Mouse (Mus musculus) spleen, postnatal 4 days (tissue): Measurements from ENCODE around the gene Pan3.

Experiments used
- DNase-seq, 2 experiments: peaks; one replicate each; pipeline ENCODE4 v3.0.0; 2022; ENCODE audit warnings: low spot score in 2 of 2

Pan3 gene

GRCm38 (mm10) chr5:147484142-147484541, 54.2 kb downstream of the Pan3 start:
- no peak for DNase-seq

- DNase-seq = no peak
These were observed 59.3 kb downstream of the Pan3 start for GRCm38 (mm10) chr5:147489226-147489625.

- peak in 1 of 2 experiments; percentile 34 for DNase-seq
These were observed 60.9 kb downstream of the Pan3 start for GRCm38 (mm10) chr5:147490907-147491306.

DNA sequence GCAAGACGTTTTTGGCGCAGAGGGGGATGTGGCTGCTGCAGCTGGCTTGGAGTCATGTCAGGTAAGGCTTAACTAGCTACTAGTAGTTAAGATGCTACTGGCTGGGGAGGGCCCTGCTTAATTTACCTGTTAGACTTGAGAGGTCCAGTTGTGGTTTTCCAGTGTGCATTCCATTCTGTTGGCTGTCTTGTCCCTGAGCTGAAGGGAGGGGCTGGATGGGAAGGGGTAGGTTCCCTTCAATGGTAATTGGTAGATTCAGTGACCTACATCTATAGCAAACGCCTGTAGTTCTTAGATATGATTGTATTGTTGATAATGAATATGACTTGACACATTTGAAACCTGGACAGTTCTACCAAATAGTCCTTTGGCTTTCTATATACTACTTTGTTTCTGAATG, 62.5 kb downstream of the Pan3 start:
- DNase-seq = no peak

DNA sequence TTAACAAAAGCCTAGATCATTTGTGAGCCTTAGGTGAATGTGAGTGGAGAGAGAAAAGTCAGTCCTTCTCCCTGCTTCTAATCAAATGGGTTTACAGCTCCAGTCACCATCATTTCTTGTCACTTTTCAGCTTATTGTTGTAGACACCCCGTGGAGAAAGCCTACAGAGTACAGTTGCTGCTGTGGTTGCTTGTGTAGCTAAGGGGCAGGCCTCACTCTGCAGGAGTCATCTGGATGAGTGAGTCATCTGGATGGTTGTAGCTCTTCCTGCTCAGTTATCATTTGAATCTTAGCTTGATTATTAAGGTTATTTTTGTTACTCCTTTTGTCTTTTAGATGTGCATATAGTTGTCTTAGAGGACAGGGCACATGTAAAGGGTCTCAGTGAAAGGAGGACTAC, 63.2 kb downstream of the Pan3 start:
- no peak for DNase-seq

DNA sequence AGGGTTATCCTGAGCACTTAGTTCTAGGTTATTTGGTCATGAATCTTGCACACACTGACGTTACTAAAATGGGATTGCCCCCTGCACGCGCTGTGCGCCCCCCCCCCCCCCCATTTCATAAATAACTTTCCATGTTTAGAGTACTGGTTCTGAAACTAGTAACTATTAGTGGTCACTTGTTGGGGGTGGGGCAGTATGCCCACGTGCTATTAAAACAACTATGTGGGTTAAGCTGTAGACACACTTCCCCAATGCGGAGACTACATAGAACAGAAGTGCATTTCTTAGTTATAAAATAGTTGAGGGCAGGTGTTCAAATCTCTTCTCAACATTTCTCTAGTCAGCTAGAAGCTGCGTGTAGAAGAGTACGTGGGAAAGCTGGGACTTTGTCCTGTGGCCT, 63.7 kb downstream of the Pan3 start:
- no peak for DNase-seq

- no peak for DNase-seq
These were observed 64.4 kb downstream of the Pan3 start for GRCm38 (mm10) chr5:147494388-147494787.

- no peak for DNase-seq
These were observed 64.9 kb downstream of the Pan3 start for GRCm38 (mm10) chr5:147494791-147495376.

DNA sequence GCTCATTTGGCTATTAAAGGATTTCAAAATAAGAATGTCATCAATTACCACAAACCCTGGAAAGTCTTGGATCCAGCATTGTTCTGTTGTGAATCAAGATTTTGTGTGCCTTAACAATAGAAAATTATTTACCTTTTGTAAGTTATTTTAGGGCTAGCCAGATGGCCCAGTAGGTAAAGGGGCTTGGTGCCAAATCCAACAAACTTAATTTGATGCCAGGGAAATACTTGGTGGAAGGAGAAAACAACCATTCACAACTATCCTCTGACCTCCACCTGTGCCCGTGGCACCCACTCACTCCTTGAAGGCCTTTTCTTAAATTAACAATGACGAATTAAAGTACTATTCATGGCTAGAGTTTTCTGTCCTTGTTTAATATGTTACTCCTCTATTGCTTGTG, 66.0 kb downstream of the Pan3 start:
- DNase-seq = no peak

GRCm38 (mm10) chr5:147496921-147497320, 67.0 kb downstream of the Pan3 start:
- no peak for DNase-seq

GRCm38 (mm10) chr5:147497714-147498113, 67.8 kb downstream of the Pan3 start:
- no peak for DNase-seq

DNA sequence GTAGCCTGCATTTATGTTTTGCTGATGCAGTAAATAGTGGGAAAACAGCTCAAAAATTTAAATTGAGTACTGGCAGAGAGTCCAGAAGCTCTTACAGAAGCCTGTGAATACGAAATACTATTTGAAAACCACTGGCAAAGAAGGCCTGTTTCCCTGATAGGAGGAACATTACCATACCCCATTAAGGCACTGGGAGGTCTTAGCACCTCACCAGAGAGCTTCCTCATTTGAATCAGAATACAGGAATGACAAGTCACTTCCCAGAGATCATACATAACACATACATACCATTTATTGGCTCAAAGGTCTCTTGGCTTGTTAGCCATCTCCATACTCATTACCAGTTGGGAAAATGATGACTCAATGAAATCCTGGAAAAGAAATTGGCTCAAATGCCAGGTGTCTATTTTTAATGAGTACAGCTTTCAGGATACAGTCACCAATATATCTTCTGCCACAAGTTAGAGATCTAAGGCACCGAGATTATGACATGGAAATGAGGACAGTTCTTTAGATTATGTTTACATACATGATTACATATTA, 71.6 kb downstream of the Pan3 start:
- DNase-seq = no peak

DNA sequence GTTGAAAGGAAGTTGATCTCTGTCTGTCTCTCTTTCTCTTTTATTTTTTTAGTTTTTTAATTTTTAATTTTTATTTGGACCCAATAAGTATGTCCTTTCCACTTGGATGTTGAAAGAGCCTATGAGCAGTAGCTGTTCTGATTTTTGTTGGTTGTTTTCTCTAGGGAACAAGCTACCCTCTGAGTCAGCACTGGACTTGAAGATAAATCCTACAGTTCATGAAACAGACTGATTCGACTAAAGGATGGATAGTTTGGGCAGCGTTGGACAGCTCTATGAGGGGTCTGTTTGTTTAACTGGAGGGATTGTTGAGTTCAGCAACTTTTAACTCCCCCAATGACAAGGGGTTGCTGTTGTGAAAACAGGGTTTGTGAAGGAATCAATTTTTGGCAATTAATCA, 73.0 kb downstream of the Pan3 start:
- DNase-seq = no peak

- no peak for DNase-seq
These were observed 81.4 kb downstream of the Pan3 start for GRCm38 (mm10) chr5:147511350-147511749.

DNA sequence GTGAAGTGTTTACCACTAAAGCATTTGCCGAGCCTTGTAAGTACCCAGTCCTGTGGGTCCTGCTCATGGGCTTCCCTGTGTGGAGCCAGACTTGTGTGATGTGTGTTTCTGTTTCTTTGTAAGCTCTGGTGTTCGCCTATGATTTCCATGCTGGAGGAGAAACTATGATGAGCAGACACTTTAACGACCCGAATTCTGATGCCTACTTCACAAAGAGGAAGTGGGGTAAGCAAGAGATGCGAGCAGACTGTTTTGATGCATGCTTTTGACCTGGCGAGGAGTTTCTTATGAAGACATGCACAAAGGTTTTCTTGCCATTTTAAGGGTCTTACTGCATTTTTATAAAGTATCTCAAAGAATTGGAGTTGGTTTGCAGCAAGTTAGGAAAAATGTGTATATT, 97.0 kb downstream of the Pan3 start:
- no peak for DNase-seq

GRCm38 (mm10) chr5:147527788-147528187, 97.8 kb downstream of the Pan3 start:
- no peak for DNase-seq

- no peak for DNase-seq
These were observed 102.1 kb downstream of the Pan3 start for GRCm38 (mm10) chr5:147532031-147532430.

DNA sequence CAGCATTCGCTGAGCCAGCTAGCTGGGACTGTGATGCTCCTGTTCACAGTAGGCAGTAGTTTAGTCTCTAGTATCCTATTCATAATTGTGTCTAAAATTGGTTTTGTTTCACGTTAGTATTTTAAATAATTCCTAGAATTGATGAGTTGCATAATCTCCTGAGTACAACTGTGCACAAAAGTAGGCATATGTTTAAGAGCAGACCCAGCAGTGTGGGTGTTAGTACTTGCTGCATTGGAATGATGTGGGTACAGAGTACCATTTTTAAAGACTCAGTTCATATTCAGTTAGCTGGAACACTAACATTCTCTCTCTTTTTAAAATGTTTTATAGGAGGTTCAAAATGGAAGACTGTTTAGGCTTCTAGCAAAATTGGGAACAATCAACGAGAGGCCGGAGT, 109.4 kb downstream of the Pan3 start:
- no peak for DNase-seq

- no peak for DNase-seq
These were observed 109.9 kb downstream of the Pan3 start for GRCm38 (mm10) chr5:147539815-147540214.

DNA sequence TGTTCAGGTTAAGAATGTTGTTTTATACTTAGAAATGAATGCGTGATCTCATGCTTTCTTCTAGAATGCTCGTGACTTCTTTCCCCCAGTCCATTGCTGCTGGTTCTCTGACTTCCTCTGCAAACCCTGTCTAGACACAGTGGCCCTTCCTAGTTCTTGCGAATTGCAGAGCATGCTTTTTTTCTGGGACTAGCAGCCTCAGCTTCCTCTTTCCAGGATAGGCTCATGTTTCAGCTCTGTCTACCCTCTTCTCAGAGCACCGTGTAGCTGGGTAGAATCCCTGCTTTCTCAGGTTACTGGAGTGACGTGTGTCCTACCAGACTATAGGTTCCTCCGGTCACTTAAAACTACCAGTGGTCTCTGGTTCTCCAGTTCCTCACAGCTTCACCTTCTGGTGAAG, 112.3 kb downstream of the Pan3 start:
- DNase-seq = no peak

- peak in 1 of 2 experiments; percentile 21 for DNase-seq
These were observed 115.8 kb downstream of the Pan3 start for GRCm38 (mm10) chr5:147545731-147546241.

DNA sequence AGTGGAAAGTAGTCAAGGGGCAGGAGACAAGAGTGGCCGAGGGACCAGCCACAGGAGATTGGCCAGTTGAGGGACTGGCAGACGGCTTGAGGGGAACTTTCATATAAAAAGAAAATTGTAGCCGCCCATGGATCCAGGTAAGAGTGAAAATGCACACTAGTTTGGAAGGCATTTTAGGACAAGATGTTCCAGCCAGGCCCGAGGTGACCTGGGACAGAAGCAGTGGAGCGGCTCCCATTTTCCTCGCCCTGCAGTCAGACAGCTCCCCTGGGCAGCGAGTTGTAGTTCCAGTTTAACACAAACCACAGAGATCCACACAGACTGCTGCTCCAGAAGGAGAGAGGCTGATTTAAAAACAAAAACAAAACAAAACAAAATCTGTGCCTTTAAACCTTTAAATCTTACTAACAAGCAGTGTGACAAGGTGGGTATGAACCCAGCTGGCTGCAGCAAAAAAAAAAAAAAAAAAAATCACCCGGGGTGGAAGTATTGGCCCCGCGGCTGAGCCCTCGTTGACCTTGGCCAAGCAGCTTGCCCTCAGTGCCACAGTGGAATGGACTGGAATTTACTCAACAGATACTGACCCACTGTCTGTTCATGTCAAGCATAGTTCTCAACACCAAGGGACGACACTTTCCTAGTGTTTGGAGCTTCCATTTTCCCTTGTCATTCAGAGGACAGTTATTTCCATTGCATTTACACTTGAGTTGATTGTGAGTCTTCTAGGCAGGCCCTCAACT, 119.2 kb downstream of the Pan3 start:
- DNase-seq = no peak
